Mouse (Mus musculus) kidney, embryonic 16.5 days (tissue): ENCODE measurements around the gene Plekhj1. TPM values are rescaled to one million over a fixed set of nuclear protein-coding genes. Genes with fewer than 3 reads are reported as not detected.

Experiments
- ATAC-seq: fragments of 200-750 bp; cut with Nextera tagmentation; 2 replicates; pipeline ENCODE4 v1.8.0; 2017; ENCODE audit warnings: moderate TSS enrichment; ENCODE audit not compliant: low FRiP score, low TSS enrichment
- H3K27ac ChIP-seq: fragments of 300-500 bp; sonication (generic); 2 replicates; pipeline ENCODE4 v1.5.1; 2014; ENCODE audit warnings: low read length
- H3K27me3 ChIP-seq: fragments of 300-500 bp; sonication (generic); 2 replicates; pipeline ENCODE4 v1.6.1; 2014; ENCODE audit warnings: low read length, control low read depth, mixed read lengths; ENCODE audit not compliant: insufficient read depth
- H3K36me3 ChIP-seq: fragments of 300-500 bp; sonication (generic); 2 replicates; pipeline ENCODE4 v1.6.1; 2014; ENCODE audit warnings: low read length, control low read depth, mixed read lengths; ENCODE audit not compliant: insufficient read depth
- H3K4me1 ChIP-seq: fragments of 300-500 bp; sonication (generic); 2 replicates; pipeline ENCODE4 v1.6.1; 2014; ENCODE audit warnings: low read length, control low read depth, mixed read lengths; ENCODE audit not compliant: insufficient read depth
- H3K4me2 ChIP-seq: fragments of 300-500 bp; sonication (generic); replicated peaks from 2 replicates; pipeline ENCODE4 v1.6.1; 2014; ENCODE audit warnings: low read depth, low read length
- H3K4me3 ChIP-seq: fragments of 300-500 bp; sonication (generic); 2 replicates; pipeline ENCODE4 v1.5.1; 2014; ENCODE audit warnings: mild to moderate bottlenecking, low read length
- H3K9ac ChIP-seq: fragments of 300-500 bp; sonication (generic); replicated peaks from 2 replicates; pipeline ENCODE4 v1.6.1; 2014; ENCODE audit warnings: low read length
- H3K9me3 ChIP-seq: fragments of 300-500 bp; sonication (generic); 2 replicates; pipeline ENCODE4 v1.6.1; 2016; ENCODE audit warnings: low read length, control low read depth
- WGBS: fragments of 180-500 bp; shearing (Covaris S2); extraction: QIAGEN DNeasy Blood & Tissue Kit; methylation state at CpG from one replicate; pipeline ENCODE4 v1.1.7; 2014; 5-methylcytosine and 5-hydroxymethylcytosine counted together
- polyA plus RNA-seq: library from polyadenylated mRNA; unstranded; fragments of >200 nt; fragmentation: Nextera tagmentation; extraction: Ambion mirVana; gene quantifications from 2 replicates; pipeline ENCODE4 v1.2.1, GENCODE M21; 2015

Plekhj1 gene
- polyA plus RNA-seq, 1 experiment from 2014 or later: 129 TPM

DNA sequence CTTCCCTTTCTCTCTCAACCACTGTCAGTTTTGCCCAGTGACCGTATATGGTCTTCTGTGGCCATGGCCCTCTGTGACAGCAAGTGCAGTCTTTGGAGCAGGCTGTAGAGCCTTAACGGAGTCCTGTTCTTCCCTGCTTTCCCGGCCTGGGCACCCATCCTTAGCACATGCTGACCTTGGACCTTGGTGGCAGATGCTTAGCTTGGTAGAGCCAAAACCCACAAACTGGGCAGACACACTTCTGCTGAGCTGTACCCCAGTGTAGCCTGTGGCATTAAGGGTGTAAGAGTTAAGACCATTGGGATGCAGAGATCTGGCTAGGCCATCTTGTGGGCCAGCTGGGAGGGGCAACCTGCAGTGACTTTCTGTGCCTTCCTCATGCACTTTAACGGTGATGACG, 24.6 kb downstream of the Plekhj1 start:
- WGBS: 83% methylated on average over 5 of the region's 5 CpGs
- H3K4me3 ChIP-seq: no peak overlapping the region
- ATAC-seq: no peak
- no peaks in the 10 kb centered on the region for H3K27me3 ChIP-seq
- H3K9ac ChIP-seq: no peak overlapping the region
- H3K4me1 ChIP-seq: no peaks in the 10 kb centered on the region
- H3K4me2 ChIP-seq: no peak overlapping the region
- no peak overlapping the region for H3K27ac ChIP-seq
- H3K36me3 ChIP-seq: peaks cover 78% of the 10 kb centered on the region
- H3K9me3 ChIP-seq: no peaks in the 10 kb centered on the region

DNA sequence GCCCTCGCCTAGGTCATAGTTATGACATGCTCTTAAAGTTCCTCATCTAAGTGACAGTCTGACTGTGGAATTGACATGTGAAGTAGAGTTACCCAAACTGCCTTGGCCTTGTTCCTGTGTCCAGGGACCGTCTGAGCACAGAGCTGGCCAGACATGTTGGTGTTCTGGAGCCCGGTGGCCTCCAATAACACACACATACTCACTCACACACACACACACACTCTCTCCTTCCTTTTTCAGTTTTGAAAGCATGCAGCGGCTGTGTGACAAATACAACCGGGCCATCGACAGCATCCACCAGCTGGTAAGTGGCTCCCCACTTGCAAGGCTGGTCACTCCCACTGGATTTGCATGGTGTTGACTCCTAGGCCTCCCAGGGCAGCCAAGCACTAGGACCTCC, 30.1 kb downstream of the Plekhj1 start:
- Histone ChIP-seq H3K4me3 (no peak overlapping the region), H3K36me3 (peaks cover 50% of the 10 kb centered on the region), H3K9me3 (no peaks in the 10 kb centered on the region), H3K27me3 (no peaks in the 10 kb centered on the region), H3K27ac (no peak overlapping the region), H3K4me2 (no peak overlapping the region), H3K4me1 (no peaks in the 10 kb centered on the region), H3K9ac (no peak overlapping the region)
- ATAC-seq: no peak
- 88% methylated on average over 6 of the region's 6 CpGs for WGBS

DNA sequence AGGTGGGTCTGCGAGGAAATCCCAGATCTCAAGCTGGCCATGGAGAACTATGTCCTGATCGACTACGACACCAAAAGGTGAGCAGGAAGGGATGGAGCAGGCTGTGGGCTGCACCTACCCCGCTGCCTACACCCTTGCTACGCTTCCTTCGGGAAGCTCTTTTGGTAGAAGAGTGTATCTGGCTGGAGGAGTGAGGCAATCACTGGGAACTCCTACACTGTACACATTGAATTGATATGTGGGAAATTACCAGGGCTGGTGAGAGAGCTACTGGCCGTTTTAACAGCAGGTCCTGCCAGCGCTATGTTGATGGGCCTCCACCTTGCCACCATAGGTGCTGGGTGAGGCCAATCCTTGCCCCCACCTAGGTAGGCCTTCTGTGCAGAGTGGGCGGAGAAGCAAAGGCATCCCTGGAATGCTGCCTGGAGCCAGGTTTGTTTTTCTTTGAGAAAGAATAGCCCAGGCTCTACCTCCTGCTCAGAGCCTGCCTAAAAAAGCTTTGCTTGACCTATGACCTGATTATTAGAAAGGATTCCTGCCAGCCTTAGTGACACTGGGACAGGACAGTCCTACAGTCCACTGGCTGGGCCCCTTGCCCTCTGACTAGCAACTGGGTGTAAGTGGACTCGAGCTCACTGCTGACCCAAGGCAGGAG, 32.1 kb downstream of the Plekhj1 start:
- Histone ChIP-seq H3K4me1 (peaks cover 5% of the 10 kb centered on the region), H3K4me2 (no peak overlapping the region), H3K9ac (no peak overlapping the region), H3K9me3 (no peaks in the 10 kb centered on the region), H3K27me3 (no peaks in the 10 kb centered on the region), H3K27ac (no peak overlapping the region), H3K36me3 (peaks cover 33% of the 10 kb centered on the region), H3K4me3 (no peak overlapping the region)
- 72% methylated on average over 10 of the region's 10 CpGs for WGBS
- peak; percentile 75; the same call in 1 of the 2 replicates for ATAC-seq

DNA sequence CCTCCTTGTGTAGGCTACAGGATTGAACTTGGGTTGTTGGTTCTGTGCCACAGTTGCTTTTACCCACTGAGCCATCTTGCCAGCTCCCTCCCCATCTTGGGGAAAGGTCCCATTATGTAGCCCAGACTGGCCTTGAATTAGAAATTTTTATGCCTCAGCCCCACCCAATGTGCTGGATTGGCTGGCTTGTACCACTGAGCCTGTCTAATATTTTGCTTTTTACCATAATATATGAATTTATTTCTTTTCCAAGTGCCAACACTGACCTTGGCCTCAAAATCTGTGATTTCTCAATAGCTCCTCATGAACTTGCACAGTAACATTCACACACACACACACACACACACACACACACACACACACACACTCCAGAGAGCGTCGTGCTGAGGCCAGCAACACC, 32.7 kb downstream of the Plekhj1 start:
- H3K27ac ChIP-seq: no peak overlapping the region
- H3K9me3 ChIP-seq: no peaks in the 10 kb centered on the region
- no peaks in the 10 kb centered on the region for H3K27me3 ChIP-seq
- H3K4me3 ChIP-seq: no peak overlapping the region
- no peak for ATAC-seq
- H3K4me1 ChIP-seq: peaks cover 11% of the 10 kb centered on the region
- H3K9ac ChIP-seq: no peak overlapping the region
- no peak overlapping the region for H3K4me2 ChIP-seq
- peaks cover 29% of the 10 kb centered on the region for H3K36me3 ChIP-seq
- 85% methylated on average over 2 of the region's 2 CpGs for WGBS

DNA sequence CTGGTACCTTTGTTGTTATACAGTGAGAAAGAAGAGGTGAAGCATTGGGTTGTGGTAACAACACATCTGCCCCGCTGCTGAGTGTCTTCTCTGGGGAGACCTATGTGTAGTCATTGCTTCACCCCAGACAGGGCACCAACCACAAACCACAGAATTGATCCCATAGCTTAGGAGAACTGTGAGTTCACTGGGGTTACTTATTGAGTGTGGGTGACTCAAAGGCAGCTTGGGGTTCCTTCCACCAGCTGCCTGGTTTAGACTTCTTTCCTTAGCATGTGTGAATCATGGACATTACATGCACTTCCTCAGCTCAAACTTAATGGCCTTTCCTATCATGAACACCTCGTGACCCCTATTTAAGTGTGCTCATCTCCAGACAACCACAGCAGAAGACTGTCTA, 34.9 kb downstream of the Plekhj1 start:
- 88% methylated on average over 2 of the region's 2 CpGs for WGBS
- ATAC-seq: no peak
- Histone ChIP-seq H3K4me2 (no peak overlapping the region), H3K27ac (no peak overlapping the region), H3K9me3 (no peaks in the 10 kb centered on the region), H3K9ac (no peak overlapping the region), H3K27me3 (no peaks in the 10 kb centered on the region), H3K36me3 (peaks cover 12% of the 10 kb centered on the region), H3K4me1 (peaks cover 14% of the 10 kb centered on the region), H3K4me3 (no peak overlapping the region)

DNA sequence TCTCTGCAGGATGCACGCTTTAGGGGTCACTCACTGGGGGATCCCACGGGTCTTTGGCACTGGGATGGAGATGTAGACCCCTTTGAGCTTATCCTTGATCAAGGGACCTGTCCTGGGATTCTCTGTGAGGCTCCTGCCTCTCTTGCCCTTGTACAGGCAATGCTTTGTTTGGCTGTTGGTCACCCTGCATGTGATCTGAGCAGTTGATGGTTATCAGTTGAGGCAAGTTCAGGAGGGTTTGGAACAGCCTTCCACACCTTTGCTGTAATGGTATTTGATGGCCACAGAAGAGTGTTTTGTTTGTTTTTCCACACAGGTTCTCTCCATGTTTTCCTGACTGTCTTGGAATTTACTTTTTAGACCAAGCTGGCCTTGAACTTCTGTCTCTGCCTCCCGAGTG, 36.6 kb downstream of the Plekhj1 start:
- Histone ChIP-seq H3K27me3 (no peaks in the 10 kb centered on the region), H3K9ac (0 out of 2 replicates have a peak overlapping the region, but pooled peaks have one; percentile 14), H3K4me3 (no peak overlapping the region), H3K9me3 (no peaks in the 10 kb centered on the region), H3K4me1 (peaks cover 25% of the 10 kb centered on the region), H3K4me2 (no peak overlapping the region), H3K36me3 (no peaks in the 10 kb centered on the region), H3K27ac (no peak overlapping the region)
- WGBS: 34% methylated on average over 3 of the region's 3 CpGs
- ATAC-seq: no peak

DNA sequence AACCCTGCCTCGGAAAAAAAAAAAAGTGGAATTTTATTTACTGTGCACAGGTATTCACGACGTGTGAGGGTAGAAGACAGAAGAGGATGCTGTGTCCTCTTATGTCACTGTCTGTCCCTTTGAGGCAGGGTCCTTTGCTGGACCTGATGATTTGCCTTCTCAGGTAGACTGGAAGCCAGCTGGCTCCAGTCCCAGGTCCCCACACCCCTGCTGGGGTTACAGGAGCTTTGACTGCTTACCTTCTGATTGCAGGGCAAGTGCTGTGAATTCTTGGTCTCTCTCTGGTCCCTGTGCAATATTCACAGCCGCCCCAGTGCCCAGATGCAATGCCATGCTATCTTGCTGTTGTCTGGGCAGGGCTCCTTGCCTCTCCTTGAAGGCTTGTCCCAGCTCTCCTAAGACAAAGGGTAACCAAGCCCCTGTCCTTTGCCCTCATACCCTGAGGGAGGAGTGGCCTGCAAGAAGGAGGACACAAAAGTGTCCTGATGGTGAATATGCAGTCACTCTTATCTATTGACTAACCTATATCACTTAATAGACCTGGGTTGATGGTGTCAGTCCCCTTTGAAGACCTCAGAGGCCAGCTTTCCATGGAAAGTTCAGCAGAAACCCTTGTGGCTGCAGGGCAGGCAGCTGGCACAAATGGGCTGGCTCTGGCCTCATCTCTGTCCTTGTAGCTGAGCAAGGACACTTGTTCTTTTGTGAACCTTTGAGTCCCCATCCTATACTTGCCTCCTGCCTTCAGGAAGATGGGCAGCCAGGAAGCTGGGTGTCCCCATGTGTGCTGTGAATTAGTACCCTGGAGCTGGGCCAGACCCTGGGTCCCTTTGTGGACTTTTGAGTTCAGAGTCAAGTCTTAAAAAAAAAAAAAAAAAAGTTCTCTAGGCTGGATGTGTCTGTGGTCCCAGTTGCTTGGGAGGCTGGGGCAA, 37.6 kb downstream of the Plekhj1 start:
- H3K4me1 ChIP-seq: peaks cover 35% of the 10 kb centered on the region
- no peak for ATAC-seq
- H3K4me3 ChIP-seq: no peak overlapping the region
- no peak overlapping the region for H3K27ac ChIP-seq
- H3K27me3 ChIP-seq: no peaks in the 10 kb centered on the region
- H3K9me3 ChIP-seq: no peaks in the 10 kb centered on the region
- no peak overlapping the region; the same call in 1 of the 2 replicates for H3K9ac ChIP-seq
- H3K4me2 ChIP-seq: no peak overlapping the region
- no peaks in the 10 kb centered on the region for H3K36me3 ChIP-seq
- WGBS: 84% methylated on average over 4 of the region's 4 CpGs

DNA sequence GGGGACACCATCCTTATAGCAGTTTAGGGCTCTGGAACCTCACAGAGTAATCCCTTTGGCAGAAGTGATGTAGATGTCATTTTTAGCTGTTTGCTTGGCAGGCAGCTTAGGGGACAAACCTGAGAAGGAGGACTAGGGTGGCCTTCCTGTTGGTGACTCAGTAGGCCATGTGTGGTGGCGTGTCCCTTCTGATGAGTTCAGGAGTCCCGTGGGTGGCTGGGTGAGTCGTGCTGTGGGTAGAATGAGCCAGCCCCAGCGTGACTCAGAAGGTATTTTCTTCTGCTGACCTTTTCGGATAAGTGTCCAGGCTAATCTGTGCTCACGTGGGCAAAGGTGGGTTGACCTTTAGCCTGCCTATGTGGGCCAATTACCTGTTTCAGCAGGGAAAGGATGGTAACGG, 39.8 kb downstream of the Plekhj1 start:
- Histone ChIP-seq H3K4me2 (no peak overlapping the region), H3K27ac (no peak overlapping the region), H3K4me3 (no peak overlapping the region), H3K4me1 (peaks cover 36% of the 10 kb centered on the region), H3K36me3 (no peaks in the 10 kb centered on the region), H3K9me3 (no peaks in the 10 kb centered on the region), H3K9ac (no peak overlapping the region), H3K27me3 (no peaks in the 10 kb centered on the region)
- ATAC-seq: no peak
- WGBS: 77% methylated on average over 7 of the region's 7 CpGs

DNA sequence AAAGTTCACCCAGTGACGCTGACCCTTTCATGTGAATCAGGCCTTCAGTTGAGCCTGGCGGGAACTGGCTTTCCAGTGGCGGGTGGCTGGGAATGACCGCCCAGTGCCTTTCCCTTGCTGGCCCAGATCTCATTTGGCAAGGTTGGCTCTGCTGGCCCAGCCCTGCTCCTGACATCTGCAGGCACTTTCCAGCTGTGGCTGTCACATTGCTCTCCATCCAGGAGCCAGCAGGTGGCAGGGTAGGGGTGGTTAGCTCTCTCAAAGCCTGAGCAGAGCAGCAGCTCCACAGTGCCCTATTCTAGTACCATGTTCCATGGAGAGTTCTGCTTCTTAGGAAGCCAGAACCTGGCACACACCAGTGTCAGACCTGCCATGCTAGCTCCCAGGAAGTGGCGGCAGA, 40.7 kb downstream of the Plekhj1 start:
- ATAC-seq: peak; percentile 66; the same call in 1 of the 2 replicates
- H3K9me3 ChIP-seq: no peaks in the 10 kb centered on the region
- no peak overlapping the region for H3K27ac ChIP-seq
- no peak overlapping the region for H3K9ac ChIP-seq
- 30% methylated on average over 5 of the region's 5 CpGs for WGBS
- no peaks in the 10 kb centered on the region for H3K27me3 ChIP-seq
- H3K4me3 ChIP-seq: no peak overlapping the region
- H3K4me2 ChIP-seq: no peak overlapping the region
- peaks cover 36% of the 10 kb centered on the region for H3K4me1 ChIP-seq
- H3K36me3 ChIP-seq: no peaks in the 10 kb centered on the region

DNA sequence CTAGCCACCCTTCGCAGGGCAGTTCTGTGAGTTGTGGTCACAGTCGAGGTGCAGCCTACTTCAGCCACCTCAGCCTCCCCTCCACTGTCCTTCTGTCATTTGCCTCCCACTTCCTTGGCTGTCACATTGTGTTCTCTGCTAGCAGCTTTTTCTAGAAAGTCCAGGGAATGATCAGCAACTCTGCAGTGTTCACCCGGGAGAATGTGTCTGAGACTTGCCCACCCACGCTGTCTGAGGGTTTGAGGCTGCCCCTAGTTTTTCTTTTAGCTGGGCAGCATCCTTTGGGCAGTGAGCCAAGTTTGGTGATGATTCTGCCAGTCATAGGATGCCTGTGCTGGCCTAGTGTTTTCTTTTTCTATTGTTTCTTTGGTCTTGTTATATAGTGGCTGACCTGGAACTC, 41.5 kb downstream of the Plekhj1 start:
- Histone ChIP-seq H3K4me1 (peaks cover 44% of the 10 kb centered on the region), H3K27me3 (no peaks in the 10 kb centered on the region), H3K36me3 (no peaks in the 10 kb centered on the region), H3K4me3 (peak overlapping the region; percentile 93; the same call in 1 of the 2 replicates), H3K9ac (peak overlapping the region; percentile 91), H3K4me2 (peak overlapping the region; percentile 92), H3K9me3 (no peaks in the 10 kb centered on the region), H3K27ac (0 out of 2 replicates have a peak overlapping the region, but pooled peaks have one; percentile 7)
- no peak for ATAC-seq
- WGBS: 54% methylated on average over 4 of the region's 4 CpGs
